Mouse (Mus musculus) lung, adult 2 months (tissue): ENCODE measurements around the gene Tdp1.

Experiments
- CTCF ChIP-seq: fragments of 200-500 bp; IDR thresholded peaks from 2 replicates; pipeline ENCODE4 v1.5.1; 2011; ENCODE audit warnings: mild to moderate bottlenecking, low read length, control low read depth; ENCODE audit not compliant: insufficient read depth
- POLR2A ChIP-seq: fragments of 200-500 bp; IDR thresholded peaks from 2 replicates; pipeline ENCODE4 v1.6.1; 2011; ENCODE audit warnings: low read depth, mild to moderate bottlenecking, control low read depth, low read length, borderline replicate concordance; ENCODE audit errors: extremely low read depth

- TF ChIP-seq CTCF (no peak), POLR2A (no peak)
Observed at GRCm38 (mm10) chr12:99849996-99850395, 34.3 kb upstream of the Tdp1 start.
